Mouse (Mus musculus) ES-E14 (cell line): ENCODE measurements at regions not wholly inside any gene's neighbourhood (a gene's known extent, or its start where the extent isn't known, plus 50 kb on each side); places are given as distances from the start of the nearest gene placed in this dataset.

Experiments used
- CHD2 ChIP-seq: IDR thresholded peaks from 2 replicates; pipeline ENCODE4 v1.6.1; 2014; ENCODE audit warnings: mild to moderate bottlenecking, low read depth, low read length, inconsistent platforms
- HCFC1 ChIP-seq: IDR thresholded peaks from 2 replicates; pipeline ENCODE4 v1.6.1; 2012; ENCODE audit warnings: low read length, inconsistent platforms, borderline replicate concordance; ENCODE audit not compliant: insufficient read depth
- ZC3H11A ChIP-seq: IDR thresholded peaks from 2 replicates; pipeline ENCODE4 v1.6.1; 2012; ENCODE audit warnings: low read depth, mild to moderate bottlenecking, inconsistent platforms, low read length, borderline replicate concordance
- ZNF384 ChIP-seq: IDR thresholded peaks from 2 replicates; pipeline ENCODE4 v1.6.1; 2012; ENCODE audit warnings: low read depth, low read length, inconsistent platforms

DNA sequence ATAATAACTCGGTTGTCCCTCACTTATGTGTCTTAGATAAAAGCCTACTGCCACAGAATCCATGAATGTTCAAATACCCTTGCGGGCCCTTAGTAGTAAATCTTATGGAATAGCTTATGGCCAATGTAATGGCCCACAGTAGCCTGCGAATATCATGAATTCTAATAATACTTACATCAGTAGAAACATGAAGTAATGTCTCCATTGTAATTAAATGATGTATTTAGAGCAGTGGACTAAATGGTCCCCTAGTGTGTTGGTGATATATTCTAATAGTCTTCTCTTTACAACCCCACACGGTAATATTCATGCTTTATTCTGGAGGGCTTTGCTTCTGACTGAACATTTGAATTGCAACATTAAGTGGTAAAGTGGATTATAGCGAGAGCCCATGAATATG is 268.7 kb upstream of the Fign start:
- no peak for TF ChIP-seq ZNF384
- no peak for TF ChIP-seq ZC3H11A
- no peak for TF ChIP-seq HCFC1
- no peak for TF ChIP-seq CHD2
